Mouse (Mus musculus): ENCODE results near the gene Prkg1.

GRCm38 (mm10) chr19:30691258-30691657, 1073.6 kb downstream of the Prkg1 start:
- no peak for TF ChIP-seq POLR2A (IDR thresholded peaks at IDR 0.05; ENCODE audit: borderline replicate concordance, low read depth, low read length)
- TF ChIP-seq CTCF (IDR thresholded peaks at IDR 0.05; ENCODE audit: low read depth, low read length): no peak
